10 mouse cellular contexts compared by ENCODE assay signal in genomic region chr8:13614924-13615391, GRCm38 (mm10). TPM values are rescaled to one million over a fixed set of nuclear protein-coding genes. Genes with fewer than 3 reads are reported as not detected.
DNase-seq lines count a peak whose midpoint lies in the region; ATAC-seq and TF ChIP-seq lines count a peak whose summit lies in the region.
"Had no signal": no experiment of that assay in that cellular context is flagged by ENCODE, and none has a peak within 500 bp of the region (broad histone marks: within the 10 kb centered on the region; RNA-seq: fewer than 3 reads in every experiment).

No protein-coding gene starts in this region.

- no peak; the same call in 1 of the 2 replicates for ATAC-seq in limb, embryonic 12.5 days (ENCODE audit: insufficient number of reproducible peaks, insufficient read depth, low FRiP score, low TSS enrichment, low read depth)
- peak; percentile 76 for ATAC-seq in heart, postnatal 0 days (ENCODE audit: insufficient read depth, low read depth)
- ATAC-seq in neural tube, embryonic 15.5 days (ENCODE audit: low FRiP score): no peak
- ATAC-seq in monocyte, adult 5-6 weeks (replicated peaks; ENCODE audit: insufficient number of reproducible peaks, low FRiP score, low TSS enrichment, poor library complexity, severe bottlenecking): no peak

- H3K27ac ChIP-seq in limb, embryonic 12.5 days: peak overlapping the region; percentile 64; the same call in 1 of the 2 replicates
- H3K27ac ChIP-seq in limb, embryonic 10.5 days: no peak overlapping the region
- H3K27ac ChIP-seq in heart, postnatal 0 days (ENCODE audit: low read depth): peak overlapping the region; percentile 75
- 0 out of 2 replicates have a peak overlapping the region, but pooled peaks have one; percentile 14 for H3K27ac ChIP-seq in neural tube, embryonic 15.5 days (replicated peaks)
- H3K27ac ChIP-seq: neural tube, embryonic 12.5 days had no signal

- peak; percentile 64 for TF ChIP-seq EP300 in heart, postnatal 0 days (IDR thresholded peaks at IDR 0.05; ENCODE audit: low read depth)

- H3K9me3 ChIP-seq in limb, embryonic 12.5 days: 0 out of 2 replicates have a peak, but pooled peaks cover 7% of the 10 kb centered on the region
- no peaks in the 10 kb centered on the region for H3K9me3 ChIP-seq in limb, embryonic 10.5 days (replicated peaks)
- no peaks in the 10 kb centered on the region for H3K9me3 ChIP-seq in heart, postnatal 0 days (replicated peaks; ENCODE audit: control insufficient read depth, low read length)
- no peaks in the 10 kb centered on the region for H3K9me3 ChIP-seq in neural tube, embryonic 15.5 days (replicated peaks)

- no peaks in the 10 kb centered on the region for H3K27me3 ChIP-seq in limb, embryonic 12.5 days
- no peaks in the 10 kb centered on the region for H3K27me3 ChIP-seq in limb, embryonic 10.5 days (ENCODE audit: low read depth, poor library complexity, severe bottlenecking)
- no peaks in the 10 kb centered on the region for H3K27me3 ChIP-seq in heart, postnatal 0 days (ENCODE audit: control insufficient read depth, insufficient read depth, low read length)
- no peaks in the 10 kb centered on the region for H3K27me3 ChIP-seq in neural tube, embryonic 15.5 days (replicated peaks)
- H3K27me3 ChIP-seq: neural tube, embryonic 12.5 days had no signal

- no peak overlapping the region for H3K4me3 ChIP-seq in limb, embryonic 12.5 days (replicated peaks)
- no peak overlapping the region for H3K4me3 ChIP-seq in limb, embryonic 10.5 days
- H3K4me3 ChIP-seq in heart, postnatal 0 days (ENCODE audit: low read depth, low read length): no peak overlapping the region
- H3K4me3 ChIP-seq in neural tube, embryonic 15.5 days (replicated peaks): no peak overlapping the region
- H3K4me3 ChIP-seq: neural tube, embryonic 12.5 days had no signal

- no peak for TF ChIP-seq CTCF in heart, postnatal 0 days (IDR thresholded peaks at IDR 0.05; ENCODE audit: low read depth)

- H3K36me3 ChIP-seq in limb, embryonic 12.5 days: peaks cover 19% of the 10 kb centered on the region
- H3K36me3 ChIP-seq in limb, embryonic 10.5 days: peaks cover 16% of the 10 kb centered on the region
- H3K36me3 ChIP-seq in heart, postnatal 0 days (replicated peaks; ENCODE audit: control insufficient read depth, insufficient read depth, low read length): peaks cover 15% of the 10 kb centered on the region
- peaks cover 16% of the 10 kb centered on the region for H3K36me3 ChIP-seq in neural tube, embryonic 15.5 days

- no peak overlapping the region for H3K4me2 ChIP-seq in limb, embryonic 12.5 days
- peak overlapping the region; percentile 33; the same call in 1 of the 2 replicates for H3K4me2 ChIP-seq in heart, postnatal 0 days (ENCODE audit: low read depth, low read length)
- no peak overlapping the region for H3K4me2 ChIP-seq in neural tube, embryonic 15.5 days
- H3K4me2 ChIP-seq: neural tube, embryonic 12.5 days had no signal

- peak; percentile 11 for DNase-seq in embryo, embryonic 11 days
- no peak for DNase-seq in embryo, embryonic 9.5 days (ENCODE audit: extremely low spot score)
- DNase-seq in limb, embryonic 10.5 days (ENCODE audit: low spot score): no peak
- DNase-seq in heart, postnatal 0 days (ENCODE audit: low spot score): peak; percentile 79
- no peak for DNase-seq in spleen, postnatal 4 days (ENCODE audit: low spot score in 2 of 2)

- 64% methylated on average over 10 of the region's 10 CpGs for WGBS in limb, embryonic 12.5 days
- WGBS in limb, embryonic 10.5 days: 71% methylated on average over 10 of the region's 10 CpGs
- WGBS in heart, postnatal 0 days: 23% methylated on average over 10 of the region's 10 CpGs
- WGBS in neural tube, embryonic 15.5 days: 54% methylated on average over 10 of the region's 10 CpGs

- H3K4me1 ChIP-seq in limb, embryonic 12.5 days (replicated peaks): peaks cover 10% of the 10 kb centered on the region
- H3K4me1 ChIP-seq in limb, embryonic 10.5 days: no peaks in the 10 kb centered on the region; the same call in 1 of the 2 replicates
- peaks cover 17% of the 10 kb centered on the region for H3K4me1 ChIP-seq in heart, postnatal 0 days (ENCODE audit: control insufficient read depth, insufficient read depth)
- 0 out of 2 replicates have a peak, but pooled peaks cover 3% of the 10 kb centered on the region for H3K4me1 ChIP-seq in neural tube, embryonic 15.5 days
- H3K4me1 ChIP-seq: neural tube, embryonic 12.5 days had no signal

- H3K9ac ChIP-seq in limb, embryonic 12.5 days (replicated peaks): no peak overlapping the region
- H3K9ac ChIP-seq in heart, postnatal 0 days (replicated peaks; ENCODE audit: low read depth, low read length): no peak overlapping the region
- H3K9ac ChIP-seq in neural tube, embryonic 15.5 days (replicated peaks): no peak overlapping the region
- H3K9ac ChIP-seq: neural tube, embryonic 12.5 days had no signal

RNA-seq across cellular contexts. Expression of gene 1700029H14Rik, which starts 52.7 kb away (rescaled TPM):
- polyA plus RNA-seq in limb, embryonic 12.5 days (2016; fragmentation: Nextera tagmentation; extraction: Ambion mirVana): not detected in 2 replicates
- polyA plus RNA-seq in limb, embryonic 10.5 days (2016; fragmentation: Nextera tagmentation; extraction: Ambion mirVana): not detected in 2 replicates
- total RNA-seq in heart, postnatal 0 days (2014; rRNA removed; ENCODE audit: low replicate concordance): not detected in 2 replicates
- polyA plus RNA-seq in heart, postnatal 0 days (2015; fragmentation: Nextera tagmentation; extraction: Ambion mirVana): not detected in 2 replicates
- not detected in 2 replicates for polyA plus RNA-seq in neural tube, embryonic 15.5 days (2015; fragmentation: Nextera tagmentation; extraction: Ambion mirVana)
- 1.9 to 6.2 TPM (median 3.1 TPM) in 3 replicates for total RNA-seq in monocyte, adult 5-6 weeks (2017)
- total RNA-seq: layer of hippocampus, postnatal 10 days had no signal
- polyA plus RNA-seq: neural tube, embryonic 12.5 days had no signal

Comparison
In these comparisons a context has a peak if more than half of its experiments do, and no peak if none do; other contexts are left out.
1. DNase-seq: peak in embryo, embryonic 11 days (single experiment) and heart, postnatal 0 days (single experiment); none in embryo, embryonic 9.5 days (single experiment), limb, embryonic 10.5 days (single experiment) and spleen, postnatal 4 days (0 of 2).